Mouse (Mus musculus): ENCODE data around the gene Aurkb.

The Aurkb gene

GRCm38 (mm10) chr11:69063413-69064201 is 18.2 kb downstream of the Aurkb start:
- in situ Hi-C loops (cut with MboI, MseI), result loop anchor here (5.0 kb wide), 1 partner anchor 59 kb away; the partner anchor contains the start of genes 9130213A22Rik and Hes7

GRCm38 (mm10) chr11:69064259-69065133 is 19.0 kb downstream of the Aurkb start:
- in situ Hi-C loops (cut with MboI, MseI), result loop anchor here (5.0 kb wide), 1 partner anchor 58 kb away; the partner anchor contains the start of genes 9130213A22Rik and Hes7

GRCm38 (mm10) chr11:69065394-69065925 is 20.0 kb downstream of the Aurkb start:
- in situ Hi-C loops (cut with MboI, MseI), result no loop called here

- in situ Hi-C loops (cut with MboI, MseI), result no loop called here
These were observed 20.9 kb downstream of the Aurkb start for GRCm38 (mm10) chr11:69066163-69066861.

- in situ Hi-C loops (cut with MboI, MseI), result no loop called here
These were observed 21.5 kb downstream of the Aurkb start for GRCm38 (mm10) chr11:69066956-69067355.

GRCm38 (mm10) chr11:69067601-69068000 is 22.2 kb downstream of the Aurkb start:
- in situ Hi-C loops (cut with MboI, MseI), result no loop called here

- in situ Hi-C loops (cut with MboI, MseI), result no loop called here
These were observed 24.6 kb downstream of the Aurkb start for GRCm38 (mm10) chr11:69070093-69070492.

GRCm38 (mm10) chr11:69070590-69071222 is 25.3 kb downstream of the Aurkb start, which contains the start of gene Tmem107:
Gene Tmem107 (plus strand): TSS chr11:69070806.
- in situ Hi-C loops (cut with MboI, MseI), result no loop called here

- in situ Hi-C loops (cut with MboI, MseI), result no loop called here
These were observed 25.8 kb downstream of the Aurkb start for GRCm38 (mm10) chr11:69071262-69071661.

- in situ Hi-C loops (cut with MboI, MseI), result no loop called here
These were observed 26.8 kb downstream of the Aurkb start for GRCm38 (mm10) chr11:69072234-69072633.

GRCm38 (mm10) chr11:69072666-69073064 is 27.2 kb downstream of the Aurkb start:
- in situ Hi-C loops (cut with MboI, MseI), result no loop called here

- in situ Hi-C loops (cut with MboI, MseI), result no loop called here
These were observed 27.8 kb downstream of the Aurkb start for GRCm38 (mm10) chr11:69073065-69073888.

GRCm38 (mm10) chr11:69073951-69074775 is 28.7 kb downstream of the Aurkb start:
- in situ Hi-C loops (cut with MboI, MseI), result no loop called here

- in situ Hi-C loops (cut with MboI, MseI), result loop anchor here (5.0 kb wide), 1 partner anchor 98 kb away; no protein-coding TSS in a partner anchor
These were observed 29.3 kb downstream of the Aurkb start for GRCm38 (mm10) chr11:69074776-69075069.

- in situ Hi-C loops (cut with MboI, MseI), result loop anchor here (5.0 kb wide), 1 partner anchor 96 kb away; no protein-coding TSS in a partner anchor
These were observed 30.5 kb downstream of the Aurkb start for GRCm38 (mm10) chr11:69075764-69076479.

- in situ Hi-C loops (cut with MboI, MseI), result loop anchor here (5.0 kb wide), 1 partner anchor 96 kb away; no protein-coding TSS in a partner anchor
These were observed 31.1 kb downstream of the Aurkb start for GRCm38 (mm10) chr11:69076572-69076971.

- in situ Hi-C loops (cut with MboI, MseI), result loop anchor here (5.0 kb wide), 1 partner anchor 95 kb away; no protein-coding TSS in a partner anchor
These were observed 31.9 kb downstream of the Aurkb start for GRCm38 (mm10) chr11:69077316-69077715.

- in situ Hi-C loops (cut with MboI, MseI), result loop anchor here (5.0 kb wide), 1 partner anchor 94 kb away; no protein-coding TSS in a partner anchor
These were observed 32.6 kb downstream of the Aurkb start for GRCm38 (mm10) chr11:69078041-69078440.
